Mouse (Mus musculus) thymus, adult 2 months (tissue): ENCODE measurements around the gene Otud3. TPM values are rescaled to one million over a fixed set of nuclear protein-coding genes. Genes with fewer than 3 reads are reported as not detected.
A peak's percentile ranks its signal among the peaks of the same experiment; 100 is the strongest.
"Not testable (repeated sequence)": the region's sequence is repeated elsewhere in the genome, so short reads cannot be mapped to it uniquely, and the experiment has no call there.

Source experiments
- DNase-seq: peaks from one replicate; pipeline ENCODE4 v3.0.0; 2021
- H3K27ac ChIP-seq: fragments of 200-500 bp; 2 replicates; pipeline ENCODE4 v1.5.1; 2012; ENCODE audit warnings: low read length, control low read depth; ENCODE audit not compliant: control insufficient read depth, insufficient read depth
- H3K27me3 ChIP-seq: fragments of 200-500 bp; 2 replicates; pipeline ENCODE4 v1.6.1; 2012; ENCODE audit warnings: mild to moderate bottlenecking, low read length, moderate library complexity, mixed read lengths; ENCODE audit not compliant: control insufficient read depth, insufficient read depth
- H3K36me3 ChIP-seq: fragments of 200-500 bp; 2 replicates; pipeline ENCODE4 v1.6.1; 2012; ENCODE audit warnings: mild to moderate bottlenecking, low read length, moderate library complexity; ENCODE audit not compliant: control insufficient read depth, insufficient read depth
- H3K4me1 ChIP-seq: fragments of 200-500 bp; replicated peaks from 2 replicates; pipeline ENCODE4 v1.6.1; 2012; ENCODE audit warnings: low read length; ENCODE audit not compliant: control insufficient read depth, insufficient read depth
- H3K4me3 ChIP-seq: fragments of 200-500 bp; 2 replicates; pipeline ENCODE4 v1.5.1; 2012; ENCODE audit warnings: mild to moderate bottlenecking, low read length, control low read depth, moderate library complexity; ENCODE audit not compliant: control insufficient read depth, insufficient read depth
- CTCF ChIP-seq: fragments of 200-500 bp; IDR thresholded peaks from 2 replicates; pipeline ENCODE4 v1.5.1; 2012; ENCODE audit warnings: mild to moderate bottlenecking, control low read depth, low read length, moderate library complexity, borderline replicate concordance; ENCODE audit not compliant: control insufficient read depth, poor library complexity, insufficient read depth; ENCODE audit errors: extremely low read depth
- POLR2A ChIP-seq: fragments of 200-500 bp; IDR thresholded peaks from 2 replicates; pipeline ENCODE4 v1.6.1; 2012; ENCODE audit warnings: mild to moderate bottlenecking, low read length, control low read depth, moderate library complexity; ENCODE audit not compliant: control insufficient read depth, poor library complexity, insufficient read depth; ENCODE audit errors: extremely low read depth
- WGBS: fragments of 180-500 bp; shearing (Covaris S2); methylation state at CpG from one replicate; pipeline ENCODE4 v1.1.7; 2018; 5-methylcytosine and 5-hydroxymethylcytosine counted together
- polyA plus RNA-seq: library from polyadenylated mRNA; depleted of rRNA; stranded (reverse); fragments of >200 nt; gene quantifications from 2 replicates; pipeline ENCODE4 v1.2.3, GENCODE M21; 2012

Otud3 gene
- polyA plus RNA-seq, 1 experiment: 8.9 TPM

DNA sequence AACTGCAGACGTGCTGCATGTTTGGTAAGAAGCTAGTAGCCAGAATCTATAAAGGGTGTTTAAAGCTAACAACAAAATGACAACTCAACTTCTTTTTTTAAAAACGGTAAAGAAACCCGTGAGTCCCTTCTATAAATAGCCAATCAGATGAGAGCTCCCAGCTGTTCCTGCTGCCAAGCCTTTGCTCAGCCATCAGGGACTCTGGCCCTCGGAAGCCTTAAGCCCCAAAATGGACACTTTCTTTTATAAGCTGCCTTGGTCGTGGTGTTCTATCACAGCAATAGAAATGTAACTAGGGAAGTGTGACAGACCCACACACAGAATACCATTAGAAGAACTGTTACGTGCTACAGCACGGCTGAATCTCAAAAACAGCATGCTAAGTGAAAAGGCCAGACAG lies 14.4 kb downstream of the Otud3 start:
- no peaks in the 10 kb centered on the region for H3K4me1 ChIP-seq
- H3K27ac ChIP-seq: no peak overlapping the region
- H3K4me3 ChIP-seq: no peak overlapping the region
- no peak for DNase-seq
- no peaks in the 10 kb centered on the region for H3K27me3 ChIP-seq
- 89% methylated on average over 7 of the region's 7 CpGs for WGBS
- TF ChIP-seq CTCF (no peak), POLR2A (no peak)
- peaks cover 20% of the 10 kb centered on the region for H3K36me3 ChIP-seq

DNA sequence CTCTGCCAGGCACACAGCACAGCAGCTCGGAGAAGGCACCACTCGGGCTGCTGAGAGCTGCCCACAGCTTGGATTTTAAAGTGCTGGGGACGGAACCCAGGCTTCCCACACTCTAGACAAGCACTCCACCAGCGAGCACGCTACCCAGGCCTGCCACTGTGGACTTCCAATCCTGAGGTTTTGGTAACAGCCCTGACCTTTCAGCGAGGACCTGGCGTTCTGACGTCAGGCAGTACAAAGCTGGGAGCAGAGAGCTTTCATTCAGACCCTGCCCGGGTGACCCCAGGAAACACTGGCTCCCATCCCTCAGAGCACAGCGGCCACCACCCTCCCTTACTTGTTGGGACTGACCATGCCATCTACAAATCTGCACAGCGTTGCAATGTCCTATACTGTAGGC lies 20.0 kb downstream of the Otud3 start:
- not testable (repeated sequence) for H3K4me1 ChIP-seq, H3K4me3 ChIP-seq, DNase-seq, H3K27me3 ChIP-seq, H3K27ac ChIP-seq
- H3K36me3 ChIP-seq: peaks cover 15% of the 10 kb centered on the region
- 97% methylated on average over 11 of the region's 11 CpGs for WGBS

DNA sequence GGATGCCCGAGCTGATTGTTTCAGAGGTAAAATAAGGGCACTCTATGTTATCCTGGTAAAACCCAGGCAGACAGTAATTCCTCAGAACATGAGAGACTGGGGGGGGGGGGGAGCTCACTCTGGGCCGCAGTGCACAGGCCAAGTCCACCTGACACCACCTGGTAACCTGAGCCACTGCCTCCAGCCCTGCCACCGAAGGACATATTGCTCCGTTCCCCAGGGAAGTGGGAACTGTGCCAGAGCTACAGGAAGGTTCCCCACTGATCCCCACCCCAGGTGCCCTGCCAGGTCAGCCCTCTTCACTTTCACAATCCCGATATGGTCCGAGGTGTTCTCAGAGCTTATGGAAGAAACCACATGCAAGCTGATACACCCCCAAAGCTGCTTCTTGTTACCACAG lies 21.1 kb downstream of the Otud3 start:
- no peaks in the 10 kb centered on the region for H3K27me3 ChIP-seq
- TF ChIP-seq CTCF (no peak), POLR2A (no peak)
- H3K4me1 ChIP-seq: no peaks in the 10 kb centered on the region
- DNase-seq: no peak
- no peak overlapping the region for H3K27ac ChIP-seq
- H3K4me3 ChIP-seq: no peak overlapping the region
- H3K36me3 ChIP-seq: peaks cover 11% of the 10 kb centered on the region
- 92% methylated on average over 6 of the region's 6 CpGs for WGBS

DNA sequence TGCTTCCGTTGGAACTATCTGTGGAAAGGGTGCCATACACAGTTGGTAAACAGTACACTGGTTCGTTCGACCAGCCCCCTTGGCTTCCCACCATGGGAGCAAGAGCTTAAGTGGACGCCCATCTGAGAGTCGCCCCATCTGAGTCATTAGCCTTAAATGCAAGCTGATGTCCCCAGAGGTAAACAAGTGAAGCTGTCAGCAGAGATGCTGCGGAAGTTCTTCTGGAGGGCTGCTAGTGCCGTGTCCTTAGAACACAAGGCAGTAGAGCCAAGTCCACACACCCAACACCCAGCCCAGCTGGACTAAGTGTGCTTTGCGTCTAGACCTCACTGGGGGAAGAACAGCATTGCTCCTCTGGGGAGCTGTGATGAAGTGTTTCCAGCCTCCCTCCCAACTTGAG lies 24.1 kb downstream of the Otud3 start:
- H3K27ac ChIP-seq: no peak overlapping the region
- no peak for DNase-seq
- H3K4me3 ChIP-seq: no peak overlapping the region
- WGBS: 91% methylated on average over 8 of the region's 8 CpGs
- no peak for TF ChIP-seq CTCF
- no peak for TF ChIP-seq POLR2A
- no peaks in the 10 kb centered on the region for H3K36me3 ChIP-seq
- H3K4me1 ChIP-seq: no peaks in the 10 kb centered on the region
- no peaks in the 10 kb centered on the region for H3K27me3 ChIP-seq

DNA sequence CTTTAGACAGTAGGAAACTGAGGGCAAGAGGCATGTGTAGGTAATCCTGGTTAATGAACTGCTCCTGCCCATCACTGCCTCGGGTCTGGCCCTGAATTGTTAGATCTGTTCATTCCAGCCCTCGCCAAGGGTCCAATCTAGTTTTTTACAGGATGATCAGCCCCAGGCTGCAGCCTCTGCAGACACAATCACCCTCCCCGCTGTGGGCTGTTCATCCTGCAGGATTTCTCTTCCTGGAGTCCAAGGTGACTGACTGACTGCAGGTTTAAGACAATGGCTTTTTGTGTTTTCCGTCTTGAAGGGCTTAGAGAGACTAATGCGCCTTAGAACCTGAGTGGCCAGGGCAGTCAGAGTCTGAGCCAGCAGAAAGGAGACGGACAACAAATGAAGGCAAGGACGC lies 24.6 kb downstream of the Otud3 start:
- no peaks in the 10 kb centered on the region for H3K4me1 ChIP-seq
- DNase-seq: no peak
- no peak overlapping the region for H3K4me3 ChIP-seq
- WGBS: 85% methylated on average over 7 of the region's 7 CpGs
- TF ChIP-seq CTCF (no peak), POLR2A (no peak)
- no peak overlapping the region for H3K27ac ChIP-seq
- no peaks in the 10 kb centered on the region for H3K36me3 ChIP-seq
- H3K27me3 ChIP-seq: no peaks in the 10 kb centered on the region

DNA sequence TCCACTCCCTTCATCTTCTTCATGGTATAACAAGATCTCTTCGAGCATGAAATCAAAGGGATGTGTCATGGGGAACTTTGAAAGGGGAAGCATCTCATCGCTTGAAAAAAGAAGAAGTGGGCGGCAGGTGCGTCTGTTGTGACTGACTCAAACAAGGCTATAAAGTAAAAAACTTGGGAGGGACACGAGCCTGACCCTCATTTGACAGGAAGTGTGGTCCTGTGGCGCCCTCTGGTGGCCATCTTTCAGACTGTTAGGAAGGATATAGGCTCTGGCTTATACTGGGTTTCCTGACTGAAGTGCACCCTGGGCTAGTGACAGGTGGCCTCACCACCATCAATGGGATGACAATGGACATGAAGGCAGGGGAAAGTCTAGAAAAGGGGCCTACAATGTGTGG lies 29.5 kb downstream of the Otud3 start:
- H3K27ac ChIP-seq: no peak overlapping the region
- H3K27me3 ChIP-seq: no peaks in the 10 kb centered on the region
- DNase-seq: peak; percentile 66
- H3K36me3 ChIP-seq: no peaks in the 10 kb centered on the region
- TF ChIP-seq POLR2A (no peak), CTCF (no peak)
- WGBS: 2% methylated on average over 6 of the region's 6 CpGs
- H3K4me3 ChIP-seq: no peak overlapping the region
- no peaks in the 10 kb centered on the region for H3K4me1 ChIP-seq

DNA sequence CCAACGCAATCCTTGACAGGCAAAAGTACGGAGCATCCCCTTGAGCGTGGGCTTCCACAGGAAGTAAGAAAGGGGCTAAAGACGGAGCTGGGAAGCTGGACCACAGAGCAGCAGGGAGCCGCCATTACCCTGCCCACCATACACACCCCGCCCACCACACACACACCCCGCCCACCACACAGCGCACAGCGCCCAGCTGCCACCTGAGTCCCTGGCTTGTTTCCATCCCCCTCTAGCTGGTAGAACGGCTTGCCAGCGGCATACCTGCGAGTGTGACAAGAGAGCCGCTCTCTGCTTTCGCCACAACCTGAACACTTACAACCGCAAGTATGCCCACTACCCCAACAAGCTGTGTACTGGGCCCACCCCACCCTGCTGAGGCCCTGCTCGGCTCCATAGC lies 31.6 kb downstream of the Otud3 start:
- no peaks in the 10 kb centered on the region for H3K4me1 ChIP-seq
- DNase-seq: no peak
- H3K27ac ChIP-seq: no peak overlapping the region
- TF ChIP-seq POLR2A (no peak), CTCF (no peak)
- no peak overlapping the region for H3K4me3 ChIP-seq
- H3K36me3 ChIP-seq: no peaks in the 10 kb centered on the region
- no peaks in the 10 kb centered on the region for H3K27me3 ChIP-seq
- 24% methylated on average over 16 of the region's 16 CpGs for WGBS
